Mouse (Mus musculus) midbrain, embryonic 14.5 days (tissue): ENCODE results near the gene Prkca. TPM values are rescaled to one million over a fixed set of nuclear protein-coding genes. Genes with fewer than 3 reads are reported as not detected.

Experiments used
- ATAC-seq: fragments of 200-750 bp; cut with Nextera tagmentation; 2 replicates; pipeline ENCODE4 v1.8.0; 2017; ENCODE audit warnings: moderate number of reproducible peaks, moderate library complexity; ENCODE audit not compliant: low FRiP score, low TSS enrichment
- DNase-seq: peaks from one replicate; pipeline ENCODE4 v3.0.0-alpha.2; 2015
- H3K27ac ChIP-seq: fragments of 300-500 bp; sonication (generic); replicated peaks from 2 replicates; pipeline ENCODE4 v1.5.1; 2014; ENCODE audit warnings: mild to moderate bottlenecking, low read depth, low read length, moderate library complexity
- H3K27me3 ChIP-seq: fragments of 300-500 bp; sonication (generic); 2 replicates; pipeline ENCODE4 v1.6.1; 2014; ENCODE audit warnings: low read length, control low read depth, mixed read lengths; ENCODE audit not compliant: control insufficient read depth, insufficient read depth
- H3K36me3 ChIP-seq: fragments of 300-500 bp; sonication (generic); 2 replicates; pipeline ENCODE4 v1.6.1; 2014; ENCODE audit warnings: low read length, control low read depth; ENCODE audit not compliant: control insufficient read depth, insufficient read depth
- H3K4me1 ChIP-seq: fragments of 300-500 bp; sonication (generic); 2 replicates; pipeline ENCODE4 v1.6.1; 2014; ENCODE audit warnings: mild to moderate bottlenecking, antibody characterized with exemption, low read length, control low read depth; ENCODE audit not compliant: control insufficient read depth, insufficient read depth
- H3K4me2 ChIP-seq: fragments of 300-500 bp; sonication (generic); 2 replicates; pipeline ENCODE4 v1.6.1; 2014; ENCODE audit warnings: mild to moderate bottlenecking, low read length, moderate library complexity
- H3K4me3 ChIP-seq: fragments of 300-500 bp; sonication (generic); replicated peaks from 2 replicates; pipeline ENCODE4 v1.5.1; 2014; ENCODE audit warnings: low read depth, low read length
- H3K9ac ChIP-seq: fragments of 300-500 bp; sonication (generic); replicated peaks from 2 replicates; pipeline ENCODE4 v1.6.1; 2014; ENCODE audit warnings: mild to moderate bottlenecking, low read length, moderate library complexity
- H3K9me3 ChIP-seq: fragments of 300-500 bp; sonication (generic); 2 replicates; pipeline ENCODE4 v1.6.1; 2016; ENCODE audit warnings: low read length, control low read depth, mixed read lengths; ENCODE audit not compliant: control insufficient read depth
- WGBS: fragments of 180-500 bp; shearing (Covaris S2); extraction: QIAGEN DNeasy Blood & Tissue Kit; methylation state at CpG from one replicate; pipeline ENCODE4 v1.1.7; 2014; 5-methylcytosine and 5-hydroxymethylcytosine counted together
- polyA plus RNA-seq: library from polyadenylated mRNA; unstranded; fragments of >200 nt; fragmentation: Nextera tagmentation; extraction: Ambion mirVana; gene quantifications from 2 replicates; pipeline ENCODE4 v1.2.1, GENCODE M21; 2014

Gene Prkca
- polyA plus RNA-seq, 1 experiment from 2014 or later, result 7.6 TPM

DNA sequence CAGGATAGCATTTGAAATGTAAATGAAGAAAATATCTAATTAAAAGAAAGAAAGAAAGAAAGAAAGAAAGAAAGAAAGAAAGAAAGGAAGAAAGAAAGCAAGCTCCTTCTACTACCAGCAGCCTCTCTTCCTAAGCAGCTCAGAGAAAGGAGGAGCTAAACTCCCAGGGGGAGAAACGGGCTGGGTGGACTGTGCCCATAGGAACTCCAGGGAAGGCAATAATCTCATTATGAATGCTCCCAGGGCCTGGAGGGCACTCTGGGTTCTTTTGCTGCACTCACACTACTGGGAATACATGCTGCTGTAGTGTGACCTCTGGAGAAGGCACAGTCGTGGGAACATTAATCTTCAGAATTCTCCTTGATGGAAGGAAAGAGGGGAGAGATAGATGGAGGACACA is 107.5 kb downstream of the Prkca start:
- Histone ChIP-seq H3K4me2 (no peak overlapping the region), H3K9me3 (no peaks in the 10 kb centered on the region), H3K27ac (no peak overlapping the region), H3K36me3 (no peaks in the 10 kb centered on the region), H3K9ac (no peak overlapping the region), H3K27me3 (no peaks in the 10 kb centered on the region), H3K4me1 (peaks cover 15% of the 10 kb centered on the region; the same call in 1 of the 2 replicates), H3K4me3 (no peak overlapping the region)
- DNase-seq (no peak), ATAC-seq (no peak)
- 11% methylated on average over 2 of the region's 2 CpGs for WGBS

DNA sequence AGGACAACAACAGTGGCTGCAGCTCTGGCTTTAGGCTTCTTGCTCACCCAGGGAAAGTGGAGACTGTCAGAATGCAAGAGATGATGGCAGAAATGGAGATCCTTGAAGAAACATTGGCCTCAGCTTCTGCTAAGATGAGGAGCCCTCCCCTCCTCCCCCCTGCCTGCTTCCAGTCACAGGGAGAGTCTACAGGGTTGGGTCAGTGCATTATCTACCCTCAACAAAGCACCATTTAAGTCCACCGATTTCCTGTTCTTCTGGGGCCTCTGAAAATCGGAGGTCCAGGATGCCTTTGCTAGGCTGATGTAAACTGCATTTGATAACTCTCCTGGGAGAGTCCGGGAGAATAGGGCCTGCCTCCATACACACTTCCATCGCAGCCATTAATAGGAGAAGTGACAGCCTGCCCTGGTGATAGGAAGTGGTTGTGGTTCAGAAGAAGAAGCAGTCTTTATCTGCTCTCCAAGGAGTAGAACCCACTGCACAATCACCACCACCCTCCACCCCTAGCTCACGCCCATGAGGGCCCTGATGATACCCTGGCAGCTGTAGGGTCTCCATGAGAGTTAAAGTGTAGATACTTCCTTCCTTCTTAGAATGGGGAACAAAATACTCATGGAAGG is 108.5 kb downstream of the Prkca start:
- Histone ChIP-seq H3K27ac (no peak overlapping the region), H3K4me3 (no peak overlapping the region), H3K4me2 (no peak overlapping the region), H3K9me3 (no peaks in the 10 kb centered on the region), H3K9ac (no peak overlapping the region), H3K27me3 (no peaks in the 10 kb centered on the region), H3K36me3 (no peaks in the 10 kb centered on the region), H3K4me1 (peaks cover 15% of the 10 kb centered on the region; the same call in 1 of the 2 replicates)
- DNase-seq (no peak), ATAC-seq (no peak)
- 85% methylated on average over 5 of the region's 5 CpGs for WGBS

DNA sequence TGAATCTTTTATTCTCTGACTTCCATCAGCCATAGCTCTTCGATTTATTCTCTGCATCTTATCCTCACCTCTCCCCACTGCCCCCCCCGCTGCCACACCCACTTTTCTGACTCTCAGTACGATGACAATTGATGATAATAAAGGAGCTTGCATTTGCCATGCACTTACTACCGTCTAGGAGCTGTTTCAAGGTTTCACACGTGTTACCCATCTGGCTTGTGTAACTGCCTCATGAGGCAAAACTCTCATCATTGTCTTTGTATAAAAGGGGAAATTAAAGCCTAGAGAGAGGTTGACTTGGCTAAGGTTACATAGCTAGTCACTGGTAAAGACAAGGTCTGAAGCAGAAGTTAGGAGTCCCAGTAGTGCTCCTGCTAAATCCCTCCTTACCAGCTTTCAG is 110.7 kb downstream of the Prkca start:
- Histone ChIP-seq H3K27ac (no peak overlapping the region), H3K4me3 (no peak overlapping the region), H3K27me3 (no peaks in the 10 kb centered on the region), H3K9ac (no peak overlapping the region), H3K4me2 (no peak overlapping the region), H3K36me3 (no peaks in the 10 kb centered on the region), H3K9me3 (no peaks in the 10 kb centered on the region), H3K4me1 (peaks cover 15% of the 10 kb centered on the region; the same call in 1 of the 2 replicates)
- ATAC-seq (no peak), DNase-seq (no peak)
- 68% methylated on average over 5 of the region's 5 CpGs for WGBS

DNA sequence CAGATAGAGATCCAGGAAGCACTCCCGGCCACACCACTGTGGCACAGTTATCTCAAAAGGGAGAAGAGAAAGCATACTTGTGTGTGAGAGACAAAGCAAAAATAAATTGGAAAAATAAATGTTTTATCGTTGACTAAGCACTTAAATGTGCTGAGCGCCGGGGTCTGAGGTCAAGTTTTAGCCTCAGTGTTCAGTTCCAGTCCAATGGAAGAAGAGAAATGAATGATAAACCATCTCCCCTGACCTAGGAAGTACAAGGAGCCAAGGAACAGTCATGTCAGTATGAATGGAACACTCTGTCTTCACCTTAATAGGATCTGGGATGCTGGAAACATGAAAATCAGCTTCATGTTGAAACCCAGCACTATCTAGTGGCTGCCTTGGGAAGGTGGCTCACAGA is 113.6 kb downstream of the Prkca start:
- Histone ChIP-seq H3K4me1 (peaks cover 4% of the 10 kb centered on the region; the same call in 1 of the 2 replicates), H3K36me3 (no peaks in the 10 kb centered on the region), H3K4me2 (no peak overlapping the region), H3K9ac (no peak overlapping the region), H3K27me3 (no peaks in the 10 kb centered on the region), H3K4me3 (no peak overlapping the region), H3K9me3 (no peaks in the 10 kb centered on the region), H3K27ac (no peak overlapping the region)
- WGBS, result 95% methylated on average over 4 of the region's 4 CpGs
- ATAC-seq (no peak), DNase-seq (no peak)

DNA sequence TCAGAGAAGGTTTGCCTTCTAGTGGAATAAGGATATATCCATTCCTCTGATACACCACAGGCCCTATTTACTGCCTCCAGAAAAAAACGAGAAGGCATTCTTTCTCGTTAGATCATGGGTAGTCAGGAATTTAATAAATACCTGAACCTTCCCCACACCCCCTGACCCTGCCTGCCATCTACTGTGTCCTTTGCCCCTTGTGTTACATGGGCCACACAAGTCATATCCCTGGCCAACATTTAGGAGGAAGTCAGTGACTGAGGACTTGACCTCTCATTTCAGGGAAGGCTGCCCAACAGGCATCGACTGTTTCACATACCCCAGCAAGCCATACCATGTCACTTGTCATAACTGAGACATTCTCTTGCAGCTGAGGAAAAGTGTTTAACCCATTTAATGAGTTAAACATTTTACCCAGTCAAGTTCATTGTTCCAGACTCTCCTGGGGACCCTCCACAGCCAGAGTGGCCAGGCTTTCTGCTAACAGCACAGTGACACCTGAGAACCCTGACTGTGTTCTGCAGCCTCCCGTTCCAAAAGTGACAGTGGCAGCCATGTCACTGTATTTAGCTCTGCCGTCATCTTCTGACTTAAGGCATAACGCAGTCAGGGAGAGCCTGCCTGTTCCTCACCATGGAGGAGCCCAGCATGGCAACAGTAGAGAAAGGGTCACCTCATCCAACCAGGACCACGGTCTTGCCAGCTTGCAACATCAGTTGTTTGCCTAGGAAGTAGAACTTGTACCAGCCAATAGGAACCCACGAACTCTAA is 114.4 kb downstream of the Prkca start:
- no peaks in the 10 kb centered on the region for H3K27me3 ChIP-seq
- no peak overlapping the region for H3K27ac ChIP-seq
- H3K4me3 ChIP-seq, result no peak overlapping the region
- ATAC-seq (no peak), DNase-seq (no peak)
- H3K9me3 ChIP-seq, result no peaks in the 10 kb centered on the region
- no peak overlapping the region for H3K9ac ChIP-seq
- peaks cover 7% of the 10 kb centered on the region for H3K4me1 ChIP-seq
- WGBS, result 86% methylated on average over 8 of the region's 8 CpGs
- no peaks in the 10 kb centered on the region for H3K36me3 ChIP-seq
- no peak overlapping the region for H3K4me2 ChIP-seq

DNA sequence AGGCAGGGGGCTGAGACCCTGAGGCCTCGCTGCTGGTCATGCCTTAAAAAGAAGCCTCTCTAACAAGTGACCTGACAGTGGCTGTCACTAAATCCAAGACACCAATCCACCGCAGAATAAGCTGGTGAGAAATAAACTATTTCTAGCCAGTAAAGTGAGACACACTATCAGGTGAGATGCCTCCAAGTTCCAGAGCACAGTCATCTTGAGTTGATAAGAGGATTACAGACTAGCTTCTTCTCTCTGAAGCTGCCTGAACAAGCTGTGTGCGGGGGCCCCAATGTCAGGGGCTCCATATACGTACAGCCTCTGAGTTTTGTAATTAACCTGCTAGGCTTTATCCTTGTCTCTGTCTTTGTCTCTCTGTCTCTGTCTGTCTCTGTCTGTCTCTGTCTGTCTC is 115.2 kb downstream of the Prkca start:
- Histone ChIP-seq H3K4me3 (no peak overlapping the region), H3K9ac (no peak overlapping the region), H3K27me3 (no peaks in the 10 kb centered on the region), H3K4me2 (no peak overlapping the region), H3K27ac (no peak overlapping the region), H3K4me1 (peaks cover 16% of the 10 kb centered on the region), H3K36me3 (no peaks in the 10 kb centered on the region), H3K9me3 (no peaks in the 10 kb centered on the region)
- 86% methylated on average over 4 of the region's 4 CpGs for WGBS
- no peak for ATAC-seq
- no peak for DNase-seq

DNA sequence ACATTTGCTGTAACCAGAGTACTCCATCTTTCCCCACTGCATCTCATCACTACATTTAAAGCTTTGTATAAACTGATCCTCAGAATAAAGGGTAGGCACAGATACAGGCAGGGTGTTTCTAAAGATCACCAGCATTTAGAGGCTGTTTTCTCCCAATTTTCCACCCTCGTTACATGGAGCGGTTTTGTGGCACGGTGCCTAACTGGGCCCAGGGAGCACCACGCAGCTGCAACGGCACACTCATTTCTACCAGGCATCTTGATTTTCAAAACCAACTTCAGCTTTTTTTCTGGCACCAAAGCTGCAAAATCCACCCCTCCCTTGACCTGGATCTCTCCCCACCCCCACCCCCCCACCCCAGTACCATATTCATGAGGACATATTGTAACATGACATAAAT is 117.5 kb downstream of the Prkca start:
- DNase-seq, result no peak
- H3K4me1 ChIP-seq, result peaks cover 20% of the 10 kb centered on the region
- H3K36me3 ChIP-seq, result no peaks in the 10 kb centered on the region
- no peak overlapping the region for H3K27ac ChIP-seq
- H3K9ac ChIP-seq, result no peak overlapping the region
- ATAC-seq, result no peak
- WGBS, result 80% methylated on average over 5 of the region's 5 CpGs
- no peaks in the 10 kb centered on the region for H3K27me3 ChIP-seq
- no peak overlapping the region for H3K4me3 ChIP-seq
- H3K9me3 ChIP-seq, result no peaks in the 10 kb centered on the region
- no peak overlapping the region for H3K4me2 ChIP-seq

DNA sequence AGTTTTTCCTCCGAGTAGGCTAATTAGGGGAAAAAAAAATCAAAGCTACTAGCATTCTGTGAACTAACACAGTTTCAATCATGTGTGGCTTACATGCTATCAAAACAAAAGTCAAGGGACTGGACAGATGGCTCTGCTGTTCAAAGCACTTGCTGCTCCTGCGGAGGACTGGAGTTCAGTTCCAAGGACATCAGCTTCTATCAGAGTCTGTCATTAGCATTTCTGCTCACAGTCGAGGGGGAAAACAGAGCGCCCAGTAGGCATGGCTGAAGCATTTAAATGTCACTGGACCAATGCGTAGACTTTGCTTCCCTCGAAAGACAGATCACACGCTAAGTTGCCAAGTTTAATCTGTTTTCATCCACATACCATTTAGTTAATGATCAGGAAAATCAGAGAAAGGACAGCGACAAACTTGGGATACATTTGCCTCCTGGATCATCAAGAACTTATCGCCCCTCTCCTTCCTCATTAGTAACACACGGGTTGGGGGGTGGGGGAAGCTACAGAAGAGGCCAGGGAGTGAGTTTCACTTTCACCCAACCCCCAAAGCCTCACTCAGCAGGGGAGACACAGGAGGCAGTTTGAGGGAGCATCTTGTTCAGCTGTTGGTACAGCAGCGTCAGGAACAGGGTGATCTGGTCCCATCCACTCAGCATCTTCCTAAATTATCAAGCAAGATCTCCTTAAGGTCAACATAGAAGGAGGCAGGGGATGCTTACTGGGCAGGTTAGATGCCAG is 119.3 kb downstream of the Prkca start:
- 39% methylated on average over 11 of the region's 11 CpGs for WGBS
- Histone ChIP-seq H3K36me3 (no peaks in the 10 kb centered on the region), H3K27me3 (no peaks in the 10 kb centered on the region), H3K4me2 (no peak overlapping the region), H3K4me1 (peaks cover 20% of the 10 kb centered on the region), H3K9ac (no peak overlapping the region), H3K27ac (peak overlapping the region; percentile 6; the same call in 1 of the 2 replicates), H3K9me3 (no peaks in the 10 kb centered on the region), H3K4me3 (no peak overlapping the region)
- ATAC-seq (no peak), DNase-seq (no peak)
